Mouse (Mus musculus) heart, embryonic 12.5 days (tissue): ENCODE measurements around the gene Urod. TPM values are rescaled to one million over a fixed set of nuclear protein-coding genes. Genes with fewer than 3 reads are reported as not detected.

Experiments used
- ATAC-seq: fragments of 200-750 bp; cut with Nextera tagmentation; 2 replicates; pipeline ENCODE4 v1.8.0; 2017; ENCODE audit warnings: moderate TSS enrichment, moderate library complexity; ENCODE audit not compliant: insufficient number of reproducible peaks, low FRiP score
- H3K27ac ChIP-seq: fragments of 300-500 bp; sonication (generic); 2 replicates; pipeline ENCODE4 v1.5.1; 2016; ENCODE audit warnings: mild to moderate bottlenecking, moderate library complexity; ENCODE audit not compliant: poor library complexity, severe bottlenecking
- H3K27me3 ChIP-seq: fragments of 300-500 bp; sonication (generic); replicated peaks from 2 replicates; pipeline ENCODE4 v1.6.1; 2016; ENCODE audit warnings: mild to moderate bottlenecking, moderate library complexity
- H3K36me3 ChIP-seq: fragments of 300-500 bp; sonication (generic); 2 replicates; pipeline ENCODE4 v1.6.1; 2016; ENCODE audit warnings: mild to moderate bottlenecking, moderate library complexity
- H3K4me1 ChIP-seq: fragments of 300-500 bp; sonication (generic); replicated peaks from 2 replicates; pipeline ENCODE4 v1.6.1; 2016; ENCODE audit warnings: mild to moderate bottlenecking
- H3K4me2 ChIP-seq: fragments of 300-500 bp; sonication (generic); 2 replicates; pipeline ENCODE4 v1.6.1; 2016; ENCODE audit warnings: mild to moderate bottlenecking, moderate library complexity
- H3K4me3 ChIP-seq: fragments of 300-500 bp; sonication (generic); 2 replicates; pipeline ENCODE4 v1.5.1; 2016; ENCODE audit warnings: mild to moderate bottlenecking
- H3K9ac ChIP-seq: fragments of 300-500 bp; sonication (generic); 2 replicates; pipeline ENCODE4 v1.6.1; 2016; ENCODE audit warnings: mild to moderate bottlenecking, moderate library complexity
- H3K9me3 ChIP-seq: fragments of 300-500 bp; sonication (generic); replicated peaks from 2 replicates; pipeline ENCODE4 v1.6.1; 2016; ENCODE audit warnings: mild to moderate bottlenecking, moderate library complexity
- WGBS: fragments of 180-500 bp; shearing (Covaris S2); methylation state at CpG from one replicate; pipeline ENCODE4 v1.1.7; 2016; 5-methylcytosine and 5-hydroxymethylcytosine counted together
- polyA plus RNA-seq: library from polyadenylated mRNA; unstranded; fragments of >200 nt; fragmentation: Nextera tagmentation; extraction: Ambion mirVana; gene quantifications from 2 replicates; pipeline ENCODE4 v1.2.1, GENCODE M21; 2016

Gene Urod
- polyA plus RNA-seq, 1 experiment from 2014 or later: 90.9 TPM

DNA sequence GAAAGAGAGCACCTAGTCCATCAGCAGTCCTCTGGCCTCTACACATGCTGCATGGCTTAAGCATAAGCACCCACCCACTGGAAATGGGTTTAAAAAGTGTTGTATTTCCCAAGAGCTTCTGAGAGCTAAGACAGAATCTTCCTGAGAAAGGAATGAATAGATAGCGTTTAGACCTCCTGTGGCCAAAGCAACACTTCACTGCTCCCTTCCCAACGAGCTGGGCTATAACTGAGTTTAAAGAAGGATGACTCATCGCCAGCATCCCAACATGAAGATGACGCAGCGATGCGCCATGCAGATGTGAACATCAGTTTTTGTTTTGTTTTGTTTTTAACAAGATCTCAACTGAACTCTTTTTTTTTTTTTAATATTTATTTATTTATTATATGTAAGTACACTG is 19.4 kb upstream of the Urod start:
- 80% methylated on average over 6 of the region's 6 CpGs for WGBS
- H3K9me3 ChIP-seq: no peaks in the 10 kb centered on the region
- ATAC-seq: no peak
- no peak overlapping the region for H3K4me3 ChIP-seq
- H3K27ac ChIP-seq: no peak overlapping the region
- H3K9ac ChIP-seq: no peak overlapping the region
- no peaks in the 10 kb centered on the region for H3K36me3 ChIP-seq
- H3K4me1 ChIP-seq: no peaks in the 10 kb centered on the region
- no peaks in the 10 kb centered on the region for H3K27me3 ChIP-seq
- no peak overlapping the region for H3K4me2 ChIP-seq

DNA sequence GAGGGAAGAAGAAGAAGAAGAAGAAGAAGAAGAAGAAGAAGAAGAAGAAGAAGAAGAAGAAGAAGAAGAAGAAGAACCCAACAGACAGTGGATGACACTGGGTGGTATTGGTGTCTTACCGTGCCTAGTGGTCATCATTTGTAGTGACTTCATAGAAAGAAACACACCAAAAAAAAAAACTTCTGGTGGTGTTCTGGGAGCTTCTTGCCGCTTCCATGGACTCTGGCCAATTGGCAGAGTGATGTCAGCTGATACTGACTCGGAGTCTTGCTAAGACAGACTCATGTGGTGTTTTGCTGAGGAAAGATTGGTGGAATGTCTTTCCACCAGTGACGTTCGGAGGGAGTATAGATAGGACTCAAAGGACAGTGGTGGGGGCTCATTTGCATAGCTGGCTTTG is 16.0 kb upstream of the Urod start:
- H3K4me3 ChIP-seq: no peak overlapping the region
- no peaks in the 10 kb centered on the region for H3K36me3 ChIP-seq
- 72% methylated on average over 5 of the region's 5 CpGs for WGBS
- H3K9me3 ChIP-seq: no peaks in the 10 kb centered on the region
- H3K27ac ChIP-seq: no peak overlapping the region
- H3K4me2 ChIP-seq: no peak overlapping the region
- H3K9ac ChIP-seq: no peak overlapping the region
- no peaks in the 10 kb centered on the region for H3K27me3 ChIP-seq
- H3K4me1 ChIP-seq: no peaks in the 10 kb centered on the region
- no peak for ATAC-seq

- Histone ChIP-seq H3K27me3 (no peaks in the 10 kb centered on the region), H3K9ac (no peak overlapping the region), H3K4me3 (no peak overlapping the region), H3K9me3 (no peaks in the 10 kb centered on the region), H3K4me2 (no peak overlapping the region), H3K27ac (no peak overlapping the region), H3K4me1 (no peaks in the 10 kb centered on the region), H3K36me3 (peaks cover 11% of the 10 kb centered on the region; the same call in 1 of the 2 replicates)
- 59% methylated on average over 3 of the region's 3 CpGs for WGBS
- no peak for ATAC-seq
These were observed 12.8 kb upstream of the Urod start for GRCm38 (mm10) chr4:117007058-117007457.

- peaks cover 18% of the 10 kb centered on the region; the same call in 1 of the 2 replicates for H3K36me3 ChIP-seq
- no peak overlapping the region for H3K9ac ChIP-seq
- H3K4me2 ChIP-seq: no peak overlapping the region
- no peak for ATAC-seq
- H3K9me3 ChIP-seq: no peaks in the 10 kb centered on the region
- no peak overlapping the region for H3K4me3 ChIP-seq
- no peaks in the 10 kb centered on the region for H3K27me3 ChIP-seq
- WGBS: 72% methylated on average over 7 of the region's 7 CpGs
- H3K27ac ChIP-seq: no peak overlapping the region
- no peaks in the 10 kb centered on the region for H3K4me1 ChIP-seq
These were observed 11.6 kb upstream of the Urod start for GRCm38 (mm10) chr4:117005611-117006400.

DNA sequence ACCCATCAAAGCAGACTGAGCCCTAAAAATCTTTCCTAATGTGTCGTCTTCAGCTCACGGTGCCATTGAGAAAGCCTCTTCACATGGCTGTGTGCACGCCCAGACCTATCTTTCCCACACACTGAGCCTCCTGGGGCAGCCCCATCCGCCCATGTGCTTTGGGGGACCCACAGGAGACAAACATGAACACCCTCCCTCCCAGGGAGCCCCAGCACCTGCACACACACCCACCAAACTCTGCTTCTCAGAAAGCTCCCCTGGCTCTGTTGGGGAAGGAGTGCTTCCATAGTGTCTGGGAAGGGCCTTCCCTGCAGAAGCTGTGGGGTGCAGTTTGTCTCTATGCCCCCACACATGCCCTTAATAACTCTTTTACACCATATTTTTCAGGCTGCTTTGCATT is 10.4 kb upstream of the Urod start:
- no peaks in the 10 kb centered on the region for H3K27me3 ChIP-seq
- H3K9me3 ChIP-seq: no peaks in the 10 kb centered on the region
- no peak overlapping the region for H3K4me3 ChIP-seq
- H3K4me1 ChIP-seq: no peaks in the 10 kb centered on the region
- WGBS: 82% methylated on average over 4 of the region's 4 CpGs
- peaks cover 29% of the 10 kb centered on the region for H3K36me3 ChIP-seq
- H3K4me2 ChIP-seq: no peak overlapping the region
- no peak for ATAC-seq
- H3K27ac ChIP-seq: no peak overlapping the region
- no peak overlapping the region for H3K9ac ChIP-seq

- Histone ChIP-seq H3K4me1 (no peaks in the 10 kb centered on the region), H3K9ac (no peak overlapping the region), H3K4me3 (no peak overlapping the region), H3K9me3 (no peaks in the 10 kb centered on the region), H3K4me2 (no peak overlapping the region), H3K36me3 (peaks cover 39% of the 10 kb centered on the region), H3K27ac (no peak overlapping the region), H3K27me3 (no peaks in the 10 kb centered on the region)
- WGBS: 53% methylated on average over 38 of the region's 38 CpGs
- ATAC-seq: peak; percentile 68
These were observed 8.6 kb upstream of the Urod start for GRCm38 (mm10) chr4:117002543-117003521.

DNA sequence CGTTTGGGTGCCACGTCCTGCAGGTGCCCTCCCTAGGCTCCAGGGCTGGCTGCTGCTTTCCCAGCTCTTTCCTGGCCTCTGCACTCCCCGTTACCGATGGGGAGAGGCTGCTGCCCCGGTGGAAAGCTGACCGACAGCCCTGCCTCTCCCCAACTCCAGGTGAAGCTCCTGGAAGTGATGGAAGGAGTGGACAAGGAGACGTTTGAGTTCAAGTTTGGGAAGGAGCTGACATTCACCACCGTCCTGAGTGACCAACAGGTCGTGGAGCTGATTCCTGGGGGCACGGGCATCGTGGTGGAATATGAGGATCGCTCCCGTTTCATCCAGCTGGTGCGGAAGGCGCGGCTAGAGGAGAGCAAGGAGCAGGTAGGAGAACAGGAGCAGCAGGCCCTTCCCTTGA is 7.7 kb upstream of the Urod start:
- H3K36me3 ChIP-seq: peaks cover 39% of the 10 kb centered on the region
- no peaks in the 10 kb centered on the region for H3K9me3 ChIP-seq
- no peak for ATAC-seq
- H3K4me1 ChIP-seq: no peaks in the 10 kb centered on the region
- 84% methylated on average over 16 of the region's 16 CpGs for WGBS
- no peaks in the 10 kb centered on the region for H3K27me3 ChIP-seq
- H3K4me2 ChIP-seq: no peak overlapping the region
- no peak overlapping the region for H3K9ac ChIP-seq
- H3K27ac ChIP-seq: no peak overlapping the region
- no peak overlapping the region for H3K4me3 ChIP-seq

DNA sequence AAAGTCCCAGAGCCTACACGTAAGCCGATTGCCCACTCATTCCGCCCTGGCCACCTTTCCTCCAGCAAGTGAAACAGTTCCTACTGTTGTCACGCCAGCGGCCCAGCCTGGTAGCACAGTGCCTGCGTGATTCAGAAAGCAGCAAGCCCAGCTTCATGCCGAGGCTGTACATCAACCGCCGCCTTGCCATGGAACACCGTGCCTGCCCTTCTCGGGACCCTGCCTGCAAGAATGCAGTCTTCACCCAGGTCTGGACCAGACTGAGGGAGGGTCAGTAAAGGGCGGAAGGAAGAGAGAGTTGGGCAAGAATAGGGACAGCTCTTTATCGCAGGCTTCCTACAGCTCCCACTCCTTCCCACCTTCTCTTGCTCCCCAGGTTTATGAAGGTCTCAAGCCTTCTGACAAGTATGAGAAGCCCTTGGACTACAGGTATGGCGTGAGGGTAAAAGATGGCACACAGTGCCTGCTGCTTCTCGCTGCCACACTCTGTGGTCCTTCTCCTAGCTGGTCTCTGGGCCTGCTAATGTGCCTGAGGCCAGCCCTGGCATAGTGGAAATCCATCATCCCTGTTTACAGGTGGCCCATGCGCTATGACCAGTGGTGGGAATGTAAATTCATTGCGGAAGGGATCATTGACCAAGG is 5.4 kb upstream of the Urod start:
- Histone ChIP-seq H3K9me3 (no peaks in the 10 kb centered on the region), H3K27ac (no peak overlapping the region), H3K4me3 (no peak overlapping the region), H3K9ac (no peak overlapping the region), H3K36me3 (peaks cover 38% of the 10 kb centered on the region), H3K4me2 (no peak overlapping the region), H3K4me1 (peaks cover 15% of the 10 kb centered on the region), H3K27me3 (no peaks in the 10 kb centered on the region)
- 92% methylated on average over 17 of the region's 17 CpGs for WGBS
- ATAC-seq: no peak

GRCm38 (mm10) chr4:116995798-116996135 is 1.6 kb upstream of the Urod start:
- peaks cover 30% of the 10 kb centered on the region for H3K36me3 ChIP-seq
- no peak overlapping the region for H3K27ac ChIP-seq
- peak overlapping the region; percentile 97 for H3K4me2 ChIP-seq
- no peaks in the 10 kb centered on the region for H3K27me3 ChIP-seq
- peak overlapping the region; percentile 85 for H3K9ac ChIP-seq
- ATAC-seq: no peak
- peaks cover 22% of the 10 kb centered on the region for H3K4me1 ChIP-seq
- WGBS: under 1% methylated on average over 16 of the region's 16 CpGs
- H3K4me3 ChIP-seq: peak overlapping the region; percentile 87
- no peaks in the 10 kb centered on the region for H3K9me3 ChIP-seq

GRCm38 (mm10) chr4:116995131-116995797 is 1.1 kb upstream of the Urod start, which contains the start of gene Hectd3:
Gene Hectd3 (plus strand): TSS chr4:116995317.
- Histone ChIP-seq H3K9ac (peak within 1 kb of the TSS; percentile 85), H3K27me3 (no peaks in the 10 kb centered on the region), H3K4me3 (peak within 1 kb of the TSS; percentile 87), H3K36me3 (peaks cover 29% of the 10 kb centered on the region), H3K4me1 (peaks cover 22% of the 10 kb centered on the region), H3K9me3 (no peaks in the 10 kb centered on the region), H3K27ac (peak within 1 kb of the TSS; percentile 77), H3K4me2 (peak within 1 kb of the TSS; percentile 97)
- under 1% methylated on average over 58 of the region's 58 CpGs for WGBS
- ATAC-seq: peak; percentile 71
